Mouse (Mus musculus) lung, postnatal 25 days (tissue): Measurements from ENCODE around the gene D6Ertd527e.
"Not testable (repeated sequence)": the region's sequence is repeated elsewhere in the genome, so short reads cannot be mapped to it uniquely, and the experiment has no call there.

Source experiments
- DNase-seq: peaks from one replicate; pipeline ENCODE4 v3.0.0; 2022; ENCODE audit warnings: low spot score

D6Ertd527e gene

GRCm38 (mm10) chr6:87104123-87104796 lies at the start of gene D6Ertd527e:
TSS of gene D6Ertd527e (plus strand) at chr6:87104746.
- no peak for DNase-seq

- DNase-seq, result no peak
Observed at GRCm38 (mm10) chr6:87059754-87060153, 44.8 kb upstream of the D6Ertd527e start.

- DNase-seq, result no peak
Observed at GRCm38 (mm10) chr6:87063586-87063985, 41.0 kb upstream of the D6Ertd527e start.

- DNase-seq, result no peak
Observed at GRCm38 (mm10) chr6:87068209-87068608, 36.3 kb upstream of the D6Ertd527e start.

DNA sequence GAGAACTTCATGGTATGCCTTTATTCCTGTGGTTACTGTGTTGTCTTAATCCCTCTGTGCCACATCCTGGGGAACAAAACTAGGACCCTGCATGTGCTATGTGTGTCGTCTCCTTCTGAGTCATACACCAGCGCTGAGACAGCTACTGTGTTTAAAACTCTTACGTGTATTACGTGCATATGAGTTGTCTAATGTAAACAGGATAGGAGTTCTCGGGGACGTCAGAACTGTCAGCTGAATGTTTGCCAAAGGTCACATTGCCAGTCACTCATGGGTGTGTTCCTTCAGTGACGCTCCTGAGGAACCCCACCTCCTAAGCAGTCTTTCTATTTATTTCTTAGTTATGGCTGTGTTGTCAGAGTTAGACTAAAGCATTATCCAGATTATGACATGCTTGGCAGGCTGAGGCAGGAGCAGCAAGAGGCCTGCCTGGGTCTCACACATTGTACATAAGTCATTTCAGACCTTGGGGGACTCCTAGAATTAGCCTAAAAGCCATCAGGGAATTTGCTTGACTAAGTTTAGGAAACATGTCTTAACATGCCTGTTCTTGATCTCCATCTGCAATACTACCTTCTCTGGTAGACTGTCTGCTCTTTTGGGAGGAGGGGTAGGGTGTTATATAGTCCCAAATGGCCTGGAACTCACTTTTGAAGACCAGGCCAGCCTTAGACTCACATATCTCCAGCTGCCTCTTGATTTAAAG lies 35.2 kb upstream of the D6Ertd527e start:
- DNase-seq, result peak; percentile 47

- no peak for DNase-seq
Observed at GRCm38 (mm10) chr6:87070641-87071040, 33.9 kb upstream of the D6Ertd527e start.

DNA sequence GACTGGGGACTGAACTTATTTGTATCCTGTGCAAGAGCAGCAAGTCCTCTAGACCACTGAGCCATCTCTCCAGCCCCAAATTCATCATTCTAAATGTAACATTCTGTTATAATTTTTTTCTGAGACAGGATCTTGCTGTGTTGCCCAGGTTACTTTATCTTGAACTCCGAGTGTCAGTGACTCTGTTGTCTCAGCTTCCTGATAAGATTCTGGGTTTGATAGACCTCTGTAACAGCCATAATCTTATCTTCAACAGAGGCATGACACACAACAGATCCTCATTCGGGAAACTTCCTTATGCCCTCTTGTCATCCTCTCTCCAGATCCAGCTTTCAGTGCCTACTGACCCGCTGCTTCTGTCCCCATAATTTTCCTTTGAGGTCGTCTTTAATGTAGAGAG lies 31.8 kb upstream of the D6Ertd527e start:
- DNase-seq, result no peak

DNA sequence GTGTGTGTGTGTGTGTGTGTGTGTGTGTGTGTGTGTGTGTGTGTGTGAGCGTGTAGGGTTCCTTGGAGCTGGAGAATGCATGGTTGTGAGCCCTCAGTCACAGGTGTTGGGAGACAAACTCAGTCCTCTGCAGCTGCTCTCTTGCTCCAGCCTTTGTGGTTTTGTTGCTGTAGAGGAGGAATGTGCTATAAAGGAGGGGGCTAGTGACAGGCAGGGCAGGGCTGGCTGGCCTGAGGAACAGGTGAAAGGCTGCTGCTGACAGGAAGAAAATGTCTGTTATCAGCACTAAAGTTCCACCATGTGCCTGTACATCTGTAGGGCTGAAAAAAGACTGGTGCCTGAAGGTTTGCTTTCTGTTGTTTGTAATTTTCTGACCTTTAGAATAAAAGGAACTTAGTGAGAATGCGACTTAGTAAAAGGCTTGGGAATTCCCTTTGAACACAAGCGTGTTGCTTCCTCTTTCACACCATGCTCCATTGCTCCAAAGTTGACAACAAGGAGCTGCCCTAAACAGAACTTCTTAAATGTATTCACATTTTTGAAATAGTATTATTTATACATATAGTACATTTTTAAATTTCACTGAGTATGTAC lies 29.4 kb upstream of the D6Ertd527e start:
- DNase-seq, result no peak

DNA sequence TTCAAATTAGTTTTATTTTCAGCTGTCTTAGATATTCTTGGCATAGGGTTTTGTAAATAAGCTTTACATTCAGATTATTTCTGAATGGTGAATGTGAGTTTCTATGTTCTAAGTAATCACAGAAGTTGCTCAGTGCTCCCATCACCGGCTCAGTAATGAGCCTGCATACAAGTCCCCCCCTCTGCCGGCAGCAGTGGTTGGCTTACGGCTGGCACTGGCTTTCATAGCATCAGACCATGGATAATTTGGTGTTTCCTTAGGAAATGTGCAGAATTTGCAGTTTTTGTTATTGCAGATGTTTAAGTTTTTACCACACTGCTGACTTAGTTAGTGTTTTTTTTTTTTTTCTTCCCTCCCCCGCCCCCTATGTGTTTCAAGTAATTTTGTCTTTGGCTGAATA lies 25.1 kb upstream of the D6Ertd527e start:
- no peak for DNase-seq

DNA sequence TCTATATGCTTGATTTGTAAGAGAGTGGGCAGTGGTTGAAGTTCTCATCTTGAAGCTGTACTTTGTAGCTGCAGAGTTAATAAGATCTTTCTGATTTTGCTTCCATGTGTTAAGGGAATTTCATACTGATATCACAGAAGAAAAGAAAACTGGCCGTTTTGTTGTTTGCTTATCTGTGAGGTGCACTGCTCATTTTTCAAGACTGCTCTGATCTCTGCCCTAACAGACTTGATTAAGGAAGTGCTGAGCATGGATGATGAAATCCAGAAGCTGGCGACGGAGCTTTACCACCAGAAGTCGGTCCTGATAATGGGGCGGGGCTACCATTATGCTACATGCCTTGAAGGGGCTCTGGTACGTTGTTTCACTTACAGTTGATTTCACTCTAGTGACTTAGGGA lies 19.5 kb upstream of the D6Ertd527e start:
- peak; percentile 24 for DNase-seq

GRCm38 (mm10) chr6:87088356-87088755 lies 16.2 kb upstream of the D6Ertd527e start:
- no peak for DNase-seq

GRCm38 (mm10) chr6:87090877-87091276 lies 13.7 kb upstream of the D6Ertd527e start:
- DNase-seq, result no peak

- DNase-seq, result no peak
Observed at GRCm38 (mm10) chr6:87092476-87092875, 12.1 kb upstream of the D6Ertd527e start.

DNA sequence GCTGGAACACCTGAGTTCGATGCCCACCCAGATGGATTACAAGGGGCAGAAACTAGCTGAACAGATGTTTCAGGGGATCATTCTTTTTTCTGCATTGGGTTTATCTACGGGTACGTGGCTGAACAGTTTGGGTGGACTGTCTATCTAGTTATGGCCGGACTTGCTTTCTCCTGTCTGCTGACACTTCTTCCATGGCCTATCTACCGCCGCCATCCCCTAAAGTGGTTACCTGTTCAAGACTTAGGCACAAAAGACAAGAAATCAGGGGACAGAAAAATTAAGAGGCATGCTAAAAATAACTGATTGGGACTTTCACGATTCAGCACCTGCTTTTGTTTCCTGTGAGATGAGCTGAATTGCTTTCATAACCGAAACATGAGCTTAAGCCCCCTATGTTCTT lies 10.9 kb upstream of the D6Ertd527e start:
- DNase-seq, result not testable (repeated sequence)

- DNase-seq, result no peak
Observed at GRCm38 (mm10) chr6:87099261-87099660, 5.3 kb upstream of the D6Ertd527e start.

GRCm38 (mm10) chr6:87099671-87100296 lies 4.8 kb upstream of the D6Ertd527e start:
- peak; percentile 64 for DNase-seq

DNA sequence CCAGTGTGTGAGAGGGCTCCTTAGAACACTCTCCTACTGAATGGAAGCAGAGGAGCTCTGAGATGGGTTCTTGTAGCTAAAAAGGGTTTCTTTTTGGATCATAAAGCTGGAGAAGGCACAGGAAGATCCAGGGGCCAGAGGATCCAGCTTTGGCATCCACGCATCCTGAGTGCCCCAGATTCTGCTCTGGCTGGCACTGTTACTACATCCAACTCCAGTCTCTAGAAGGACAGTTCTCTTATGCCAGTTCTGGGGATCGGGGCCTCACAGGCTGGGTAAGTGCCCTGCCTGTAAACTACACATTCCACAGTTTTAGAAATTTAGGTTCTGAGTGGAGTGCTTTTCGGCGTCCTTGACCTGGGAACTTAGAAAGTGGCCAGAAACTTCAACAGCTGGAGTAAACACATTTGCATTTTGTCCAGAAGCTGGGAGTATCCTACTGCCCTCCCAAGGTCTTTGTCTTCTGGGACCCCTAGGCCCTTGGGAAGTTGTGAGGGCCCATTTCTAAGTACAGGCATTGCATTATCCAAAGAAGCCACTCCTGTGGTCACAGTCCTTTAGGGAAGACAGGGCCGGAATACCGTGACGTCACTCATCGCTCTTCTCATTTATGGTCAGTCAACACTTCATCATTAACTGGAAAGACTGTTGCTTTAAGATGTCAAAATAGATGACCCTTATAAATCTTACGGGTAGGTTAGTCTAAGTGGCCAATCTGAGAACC lies 4.1 kb upstream of the D6Ertd527e start:
- peak; percentile 12 for DNase-seq

GRCm38 (mm10) chr6:87101281-87101954 lies 3.1 kb upstream of the D6Ertd527e start:
- DNase-seq, result peak; percentile 86

DNA sequence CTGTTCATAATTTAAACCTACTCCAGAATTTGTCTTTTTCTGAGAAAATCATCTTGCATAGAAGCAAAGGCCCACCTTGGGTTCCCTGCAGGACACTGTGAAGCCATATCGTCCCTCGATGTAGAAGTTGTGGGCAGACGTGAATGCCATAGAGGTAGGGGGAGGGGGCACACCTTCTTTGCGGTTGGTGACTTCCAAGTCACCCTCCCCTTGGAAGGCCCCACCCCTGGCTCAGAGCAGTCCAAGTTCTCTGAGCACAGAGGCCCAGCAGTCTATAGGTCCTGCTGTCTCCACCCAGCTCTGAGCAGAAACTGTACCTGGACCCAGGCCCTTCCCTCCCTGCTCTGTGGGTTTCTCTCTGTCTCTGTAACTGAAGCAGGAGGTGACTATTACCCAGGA lies 2.6 kb upstream of the D6Ertd527e start:
- DNase-seq, result no peak

DNA sequence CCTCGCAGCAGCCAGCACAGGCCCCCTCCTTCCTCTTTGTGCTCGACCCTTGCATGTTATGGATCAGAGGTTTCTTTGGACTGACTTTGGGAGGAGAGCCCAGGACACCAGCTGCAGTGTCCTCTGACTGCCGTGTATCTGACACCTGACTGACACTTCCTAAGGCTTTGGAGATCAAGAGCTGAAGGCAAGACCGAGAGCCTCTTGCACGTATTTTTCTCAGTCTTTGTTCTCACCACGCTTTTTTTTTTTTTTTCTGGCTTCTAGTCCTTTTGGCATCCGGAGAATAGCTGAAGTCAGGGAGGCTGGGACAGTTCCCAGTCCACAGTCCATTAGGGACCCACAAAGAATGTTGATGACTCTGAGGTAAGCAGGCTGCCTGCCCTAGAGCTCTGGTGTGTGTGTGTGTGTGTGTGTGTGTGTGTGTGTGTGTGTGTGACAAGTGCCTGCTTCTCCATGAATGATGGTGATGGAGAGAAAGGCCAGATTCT lies 2.1 kb upstream of the D6Ertd527e start:
- no peak for DNase-seq

DNA sequence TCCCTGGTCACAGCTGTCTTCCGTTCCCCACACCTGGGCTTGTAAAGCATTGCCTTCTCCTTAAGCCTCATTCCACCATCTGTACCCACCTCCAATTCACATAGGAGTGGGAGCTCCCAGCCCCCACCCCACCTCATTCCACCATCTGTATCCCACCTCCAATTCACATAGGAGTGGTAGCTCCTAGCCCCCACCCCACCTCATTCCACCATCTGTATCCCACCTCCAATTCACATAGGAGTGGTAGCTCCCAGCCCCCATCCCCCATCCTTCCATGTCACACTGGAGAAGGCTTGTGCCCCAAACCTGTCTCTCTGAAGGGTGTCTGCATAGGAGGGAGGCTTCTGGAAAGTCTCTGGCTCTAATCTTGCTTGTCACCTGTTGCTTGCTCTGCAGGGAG lies 1.2 kb upstream of the D6Ertd527e start:
- no peak for DNase-seq
